Mouse (Mus musculus) right cerebral cortex, postnatal 4 days (tissue): ENCODE measurements at regions not wholly inside any gene's neighbourhood (a gene's known extent, or its start where the extent isn't known, plus 50 kb on each side); places are given as distances from the start of the nearest gene placed in this dataset.

Source experiments
- DNase-seq: peaks from one replicate; pipeline ENCODE4 v3.0.0-alpha.2; 2022

DNA sequence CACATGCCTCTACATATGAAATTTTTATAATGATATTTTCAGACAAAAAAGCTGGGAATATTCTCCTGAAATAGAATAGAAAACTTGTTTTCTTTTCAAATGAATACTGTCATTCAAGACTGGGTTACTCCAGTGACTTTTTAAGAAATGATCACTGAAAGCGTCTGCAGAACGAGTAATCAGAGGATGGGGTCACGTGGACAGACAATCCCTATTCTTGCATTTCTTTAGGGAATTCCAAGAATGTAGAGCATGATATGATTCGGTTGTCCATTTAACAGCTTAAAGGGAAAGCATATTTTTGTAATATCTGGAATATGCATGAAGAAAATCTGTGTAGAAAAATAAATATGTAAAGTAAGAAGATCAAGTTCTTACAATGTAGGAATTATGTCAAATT is 65.6 kb downstream of the 4933402N22Rik start:
- no peak for DNase-seq

- no peak for DNase-seq
Measured at GRCm38 (mm10) chr5:11989140-11989539, 71.3 kb downstream of the 4933402N22Rik start.

DNA sequence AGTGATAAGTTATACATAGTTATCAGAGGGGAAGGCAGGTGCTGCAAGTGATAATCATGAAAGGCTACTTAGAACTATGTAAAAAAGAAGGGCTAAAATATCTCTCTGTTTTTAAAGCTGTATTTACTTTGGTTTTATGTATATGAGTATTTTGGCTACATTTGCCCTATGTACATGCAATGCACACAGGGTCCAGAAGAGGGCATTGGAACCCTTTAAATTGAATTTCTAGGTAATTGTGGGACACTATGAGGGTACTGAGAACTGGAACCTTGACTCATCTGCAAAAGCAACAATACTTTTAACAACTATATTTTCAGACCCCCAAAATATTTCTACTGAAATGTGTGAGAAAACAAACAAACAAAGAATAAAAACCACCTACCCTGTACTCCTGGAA is 82.9 kb downstream of the 4933402N22Rik start:
- DNase-seq: no peak

GRCm38 (mm10) chr5:12006473-12006872 is 88.6 kb downstream of the 4933402N22Rik start:
- DNase-seq: no peak

DNA sequence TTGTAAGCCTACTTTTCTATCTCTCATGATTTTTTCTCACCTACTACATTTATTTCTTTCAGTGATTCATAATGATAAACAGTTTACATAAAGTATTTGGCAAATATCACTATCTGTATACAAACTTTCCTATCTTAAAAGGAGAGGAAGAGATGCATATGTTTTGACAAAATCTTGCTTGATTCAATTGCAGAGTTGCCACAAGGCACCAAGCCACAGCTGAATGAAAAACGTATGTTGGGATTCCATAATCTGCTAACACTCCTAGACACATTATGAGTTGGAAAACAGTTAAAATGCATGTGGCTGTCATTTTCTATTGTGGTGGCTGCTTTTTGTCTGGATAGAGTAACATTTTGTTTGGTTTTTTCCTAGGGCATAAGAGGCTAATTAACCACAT is 98.5 kb downstream of the 4933402N22Rik start:
- DNase-seq: no peak

- DNase-seq: no peak
Measured at GRCm38 (mm10) chr5:12020489-12020888, 102.6 kb downstream of the 4933402N22Rik start.

GRCm38 (mm10) chr5:12024705-12025383 is 107.0 kb downstream of the 4933402N22Rik start:
- DNase-seq: no peak

- DNase-seq: peak; percentile 68
Measured at GRCm38 (mm10) chr5:12030002-12030401, 112.2 kb downstream of the 4933402N22Rik start.

DNA sequence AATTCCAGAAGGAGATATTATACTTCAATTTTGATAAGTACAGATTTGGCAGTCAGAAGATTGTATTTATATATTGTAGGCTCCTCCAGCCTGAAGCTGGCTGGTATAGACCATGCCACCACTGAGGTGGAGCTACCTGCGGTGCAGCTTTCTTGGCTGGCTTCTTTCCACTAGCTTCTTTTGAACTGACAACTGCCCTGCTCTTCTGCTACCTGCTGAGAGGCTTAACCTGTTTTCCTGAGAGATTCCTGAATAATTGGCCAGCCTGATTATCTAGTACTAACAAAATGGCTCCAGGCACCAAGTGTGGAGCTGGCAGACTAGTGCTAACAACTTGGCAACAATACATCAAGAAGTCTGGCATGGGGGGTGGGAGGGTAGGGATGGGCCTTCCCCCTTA is 132.0 kb downstream of the 4933402N22Rik start:
- DNase-seq: no peak

DNA sequence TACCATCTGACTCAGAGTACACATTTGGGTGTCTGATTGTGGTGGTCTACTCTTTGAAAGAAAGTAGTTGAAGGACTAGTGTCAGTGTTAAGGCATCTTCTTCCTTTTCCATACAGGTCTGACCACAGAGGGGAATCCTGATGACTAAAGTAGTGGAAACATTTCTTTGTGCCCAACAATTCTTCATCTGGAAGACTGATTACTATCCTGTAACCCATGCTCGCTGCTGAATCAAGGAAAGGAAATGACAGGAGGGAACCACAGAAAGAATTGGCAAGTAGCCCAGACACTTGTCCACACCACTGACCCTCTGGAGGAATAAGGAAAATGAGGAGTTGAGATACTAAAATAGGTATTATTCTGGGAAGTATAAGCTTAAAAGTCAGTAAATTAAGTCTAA is 162.3 kb downstream of the 4933402N22Rik start:
- no peak for DNase-seq

GRCm38 (mm10) chr5:12093680-12094079 is 175.8 kb downstream of the 4933402N22Rik start:
- no peak for DNase-seq

- no peak for DNase-seq
Measured at GRCm38 (mm10) chr5:12116587-12117354, 198.9 kb downstream of the 4933402N22Rik start.

DNA sequence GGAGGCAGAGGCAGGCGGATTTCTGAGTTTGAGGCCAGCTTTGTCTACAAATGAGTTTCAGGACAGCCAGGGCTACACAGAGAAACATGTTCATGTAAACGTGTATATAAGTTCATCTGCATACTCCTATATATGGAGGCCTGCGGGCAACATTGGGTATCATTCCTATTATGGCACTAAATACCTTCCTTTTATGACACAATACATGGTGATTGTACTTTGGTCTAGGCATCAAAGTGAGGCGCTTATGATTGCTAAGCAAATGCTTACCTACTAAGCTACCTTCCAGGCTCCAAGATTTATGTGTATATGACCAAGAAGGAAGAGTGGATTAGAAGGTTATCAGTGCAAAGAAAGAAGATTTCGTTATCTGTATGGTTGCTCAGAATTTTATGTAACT is 207.1 kb downstream of the 4933402N22Rik start:
- no peak for DNase-seq

DNA sequence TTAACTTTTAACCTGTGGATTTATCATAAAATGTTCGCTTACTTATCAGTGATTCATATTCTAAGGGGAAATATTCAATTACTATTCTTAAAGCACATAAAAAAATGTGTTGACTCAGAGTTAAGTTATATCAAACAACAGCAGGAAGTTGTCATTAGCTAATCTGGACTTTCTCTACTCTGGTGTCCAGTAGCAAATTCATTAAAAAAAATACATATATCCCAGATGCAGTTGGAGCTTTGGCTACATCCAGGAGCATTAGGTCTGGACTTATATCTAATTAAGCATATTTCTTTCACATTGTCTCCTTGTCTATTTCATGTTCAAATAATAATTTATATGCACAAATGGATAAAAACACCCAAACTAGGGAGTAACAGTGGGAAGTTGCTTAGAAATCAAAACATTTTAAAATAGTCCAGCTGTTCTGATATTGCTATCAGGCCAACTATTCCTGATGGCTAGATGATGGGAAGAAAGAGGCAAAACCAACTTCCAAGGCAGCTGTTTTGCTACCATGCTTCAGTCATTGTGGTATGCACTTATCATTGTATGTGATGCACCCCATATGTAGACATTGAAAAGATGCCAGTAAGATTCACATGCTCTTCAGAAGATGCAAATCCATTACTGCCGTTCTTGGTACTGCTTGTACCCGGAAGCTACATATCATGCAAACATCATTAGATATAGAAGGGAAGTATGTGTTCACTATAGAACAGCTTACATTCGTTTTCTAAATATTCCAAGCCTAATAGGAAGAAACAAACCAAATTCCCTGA is 209.8 kb downstream of the 4933402N22Rik start:
- no peak for DNase-seq

DNA sequence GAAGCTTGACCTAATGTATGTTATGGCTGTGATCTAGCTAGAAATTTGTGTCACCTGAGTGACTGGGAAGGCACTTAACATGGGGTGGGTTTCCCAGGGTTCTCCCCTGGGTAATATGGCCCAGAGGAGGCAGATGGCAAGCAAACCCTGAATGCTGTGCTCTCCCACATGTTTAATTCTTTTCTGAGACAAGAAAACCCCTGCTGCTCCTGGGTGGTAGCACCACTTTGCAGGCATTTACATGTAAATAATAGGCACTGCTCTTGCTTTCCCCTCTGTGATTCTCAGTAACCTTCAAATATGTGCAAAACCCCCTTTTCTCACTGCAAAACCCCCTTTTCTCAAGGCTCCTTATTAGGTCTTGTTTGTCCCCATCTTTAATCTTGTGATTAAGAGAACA is 221.1 kb downstream of the 4933402N22Rik start:
- DNase-seq: no peak

- no peak for DNase-seq
Measured at GRCm38 (mm10) chr5:12153295-12153694, 229.9 kb upstream of the Sema3d start.

GRCm38 (mm10) chr5:12154551-12155091 is 228.6 kb upstream of the Sema3d start:
- no peak for DNase-seq

DNA sequence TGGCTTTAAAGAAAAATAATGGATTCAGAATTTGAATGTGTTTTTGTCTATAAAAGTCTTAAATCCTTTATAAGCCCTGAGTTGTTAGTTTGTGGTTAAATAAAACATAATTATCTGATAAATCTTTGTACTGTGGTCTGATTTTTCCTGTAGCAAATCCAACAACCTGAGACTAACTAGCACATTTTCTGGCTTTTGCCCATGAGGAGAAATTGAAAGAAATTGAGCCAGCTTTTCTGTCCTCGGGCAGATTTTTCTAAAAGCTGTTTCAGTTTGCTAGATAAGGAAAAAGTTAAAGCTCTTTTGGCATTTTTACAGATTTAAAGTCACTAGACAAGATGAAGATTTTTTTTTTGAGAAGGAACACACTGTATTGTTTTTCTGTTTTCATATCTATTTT is 191.5 kb upstream of the Sema3d start:
- DNase-seq: no peak

DNA sequence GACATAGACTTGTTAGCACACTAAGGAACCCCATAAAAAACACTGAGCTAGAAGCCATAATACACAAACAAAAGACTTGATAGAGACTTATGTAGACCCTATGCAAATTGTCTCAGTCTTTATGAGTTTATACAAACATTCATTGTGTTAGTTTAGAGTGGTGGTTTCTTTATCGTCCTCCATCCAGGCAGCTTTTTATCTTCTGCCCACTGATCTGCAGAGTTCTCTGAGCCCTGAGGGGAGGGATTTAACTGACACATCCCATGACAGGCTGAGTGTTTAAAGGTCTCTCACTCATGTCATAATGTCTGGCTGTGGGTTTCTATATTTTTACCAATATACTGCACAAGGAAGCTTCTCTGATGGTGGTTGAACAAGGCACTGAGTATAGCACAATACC is 175.7 kb upstream of the Sema3d start:
- no peak for DNase-seq

DNA sequence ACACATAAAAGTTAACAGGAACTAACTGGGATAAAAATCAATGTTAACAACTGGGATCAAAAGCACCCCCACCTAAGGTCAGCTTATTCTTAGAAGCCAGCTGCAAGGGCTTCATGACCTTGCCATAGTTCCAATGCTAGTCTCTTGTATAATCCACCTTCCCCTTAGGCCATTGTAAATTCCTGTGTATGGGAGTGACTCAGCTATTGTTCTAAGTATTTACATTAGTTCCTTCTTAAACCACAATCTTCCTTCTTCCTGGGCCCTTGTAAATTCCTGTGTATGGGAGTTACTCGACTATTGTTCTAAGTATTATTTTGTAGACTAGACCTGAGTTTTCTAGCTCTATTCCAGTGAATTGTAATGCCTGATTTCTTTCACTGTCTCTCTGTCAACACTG is 173.6 kb upstream of the Sema3d start:
- no peak for DNase-seq

DNA sequence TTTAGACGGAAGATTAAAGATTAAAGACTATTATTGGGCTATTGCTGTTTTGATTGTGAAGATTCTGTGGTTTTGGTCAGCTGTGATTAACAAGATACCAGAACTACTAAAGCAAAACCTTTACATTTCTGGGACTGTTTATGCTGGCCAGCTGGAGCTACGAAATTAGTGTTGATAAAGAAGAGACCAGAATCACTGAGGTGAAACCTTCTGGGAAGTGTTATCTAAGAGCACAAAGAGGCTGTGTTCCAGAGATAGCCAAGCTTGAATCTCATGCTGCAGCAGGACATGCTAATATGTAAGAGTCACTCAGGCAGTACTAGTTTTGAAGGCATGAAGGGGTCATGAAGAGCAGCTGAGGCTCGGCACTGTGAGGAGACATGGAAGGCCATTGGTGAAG is 169.7 kb upstream of the Sema3d start:
- no peak for DNase-seq

GRCm38 (mm10) chr5:12219424-12220107 is 163.6 kb upstream of the Sema3d start:
- no peak for DNase-seq

DNA sequence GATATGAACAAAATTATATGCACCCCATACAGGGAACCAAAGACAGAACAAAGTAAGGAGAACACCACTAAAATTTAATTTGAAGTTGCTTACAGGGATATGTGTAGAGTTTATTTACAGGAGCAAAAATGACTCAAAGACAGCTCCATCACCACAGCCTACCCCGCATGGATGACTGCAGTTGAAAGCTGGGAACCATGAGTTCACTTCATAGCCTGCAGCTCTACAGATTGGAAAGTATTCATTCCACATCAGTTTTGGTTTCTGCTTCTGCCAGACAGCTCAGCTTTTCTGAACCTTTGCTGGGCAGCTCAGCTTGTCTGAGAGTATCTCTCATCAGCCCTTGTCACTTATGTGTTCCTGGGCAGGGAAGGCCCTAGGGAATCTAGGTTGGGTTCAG is 160.6 kb upstream of the Sema3d start:
- DNase-seq: no peak
